Mouse (Mus musculus) CD4-positive, CD25-positive, alpha-beta regulatory T cell, adult 2 months (primary cell): ENCODE measurements at regions not wholly inside any gene's neighbourhood (a gene's known extent, or its start where the extent isn't known, plus 50 kb on each side); places are given as distances from the start of the nearest gene placed in this dataset.
A peak's percentile ranks its signal among the peaks of the same experiment; 100 is the strongest.

Experiments
- DNase-seq: peaks from one replicate; pipeline ENCODE4 v3.0.0-alpha.2; 2012; ENCODE audit warnings: low read depth, low spot score

DNA sequence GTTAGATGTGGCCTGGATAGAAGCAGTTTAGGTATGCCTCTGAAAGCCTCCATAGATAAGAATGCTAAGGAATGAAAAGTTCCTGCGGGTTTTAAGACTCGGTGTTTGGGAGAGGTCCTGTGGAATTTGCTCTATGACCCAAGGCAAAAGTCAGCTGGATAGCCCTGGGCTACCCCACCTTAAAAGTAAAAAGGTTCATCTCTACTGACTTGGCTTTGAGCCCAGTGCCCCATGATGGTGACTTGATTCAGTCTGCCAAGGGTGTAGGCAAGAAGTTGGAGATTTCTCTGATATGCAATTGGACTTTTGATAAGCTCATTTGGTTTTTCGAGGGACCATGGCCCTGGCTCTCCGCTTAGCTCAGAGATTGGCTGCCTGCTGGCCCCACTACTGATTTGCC is 78.8 kb upstream of the Herc3 start:
- DNase-seq, result no peak

DNA sequence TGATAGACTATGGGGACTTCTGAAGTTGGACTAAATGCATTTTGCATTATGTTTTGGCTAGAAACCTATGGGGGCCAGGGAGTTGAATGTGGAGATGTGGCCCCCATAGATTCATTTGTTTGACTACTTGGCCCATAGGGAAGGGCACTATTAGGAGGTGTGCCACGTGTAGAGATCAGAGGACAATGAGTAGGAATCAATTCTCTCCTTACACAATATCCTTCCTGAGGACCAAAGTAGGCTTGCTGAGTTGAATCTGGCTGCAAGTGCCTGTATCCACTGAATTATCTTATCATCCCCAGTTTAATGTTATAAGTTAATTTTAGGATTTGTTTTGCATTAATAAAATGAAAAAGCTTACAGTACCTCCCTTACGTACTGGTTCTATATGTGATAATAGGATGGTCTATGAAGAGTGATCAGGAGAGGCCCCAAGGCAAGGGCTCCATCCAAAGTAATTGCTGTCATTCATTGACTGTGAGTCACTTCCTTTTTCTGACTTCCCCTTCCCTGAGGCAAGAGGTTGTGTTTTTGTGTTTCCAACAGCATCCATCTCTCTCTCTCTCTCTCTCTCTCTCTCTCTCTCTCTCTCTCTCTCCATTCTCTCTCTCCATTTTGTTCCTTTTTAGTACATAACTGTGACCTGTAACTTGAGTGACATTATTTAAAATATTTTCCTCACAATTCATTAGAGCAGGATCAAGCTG is 74.8 kb upstream of the Herc3 start:
- no peak for DNase-seq

DNA sequence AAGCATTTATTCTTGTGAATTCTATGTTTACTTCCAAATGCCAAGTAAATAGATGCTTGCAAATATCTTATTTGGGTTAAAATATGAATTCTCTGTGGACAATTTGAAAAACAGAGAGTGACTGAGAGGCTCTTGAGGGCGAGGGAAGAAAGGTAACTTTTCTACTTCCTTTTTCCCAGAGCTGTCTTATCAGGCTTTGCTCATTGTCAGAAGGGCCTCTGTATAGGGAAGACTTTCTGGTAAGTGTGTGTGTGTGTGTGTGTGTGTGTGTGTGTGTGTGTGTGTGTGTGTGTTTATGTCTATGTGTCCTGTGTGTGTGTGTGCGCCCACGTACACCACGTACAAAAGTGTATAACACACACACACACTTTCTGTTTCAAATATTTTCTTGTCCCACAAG is 73.9 kb upstream of the Herc3 start:
- no peak for DNase-seq

DNA sequence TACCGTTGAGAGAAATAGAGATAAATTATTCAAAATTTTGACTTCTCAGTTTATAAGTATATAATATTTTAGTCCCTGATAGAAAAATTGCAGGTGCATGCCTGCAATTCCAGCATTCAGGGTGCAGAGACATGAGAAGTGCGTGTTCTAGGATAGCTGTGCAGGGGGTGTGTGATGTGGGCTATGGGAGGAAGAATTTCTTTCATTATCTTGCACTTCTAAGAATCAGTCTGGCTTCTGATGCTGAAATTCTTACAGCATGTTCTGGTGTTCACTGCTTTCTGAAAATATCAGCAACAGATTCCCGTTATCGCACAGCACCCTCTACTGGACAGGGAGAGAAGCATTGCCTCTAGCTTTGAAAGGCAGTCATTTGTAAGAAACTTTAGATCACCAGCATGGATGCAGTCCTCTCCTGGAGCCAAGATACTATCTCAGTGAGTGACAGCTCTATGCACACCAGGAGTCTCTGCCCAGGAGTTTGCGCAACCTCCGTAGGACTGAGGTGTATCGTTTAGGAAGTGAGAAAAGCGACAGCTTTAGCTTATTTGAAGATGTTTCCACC is 60.5 kb upstream of the Herc3 start:
- DNase-seq, result peak; percentile 82

DNA sequence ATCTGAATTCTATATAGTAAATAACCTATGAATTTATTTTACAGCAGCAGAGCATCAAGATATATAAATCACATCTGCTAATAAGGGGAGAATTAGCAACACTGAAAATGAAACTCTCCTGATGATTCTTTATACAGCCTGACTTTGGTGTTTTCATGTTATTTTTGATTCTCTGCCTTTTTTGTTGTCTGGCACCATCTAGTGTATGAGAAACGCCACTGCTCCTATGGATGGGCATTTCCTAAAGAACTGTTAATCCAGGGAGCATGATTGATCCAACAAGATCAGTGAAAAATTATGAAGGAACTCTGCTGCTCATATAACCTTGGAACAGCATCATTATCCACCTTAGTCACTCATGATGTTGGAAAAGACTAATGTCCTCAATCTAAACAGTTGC is 59.3 kb upstream of the Herc3 start:
- DNase-seq, result peak; percentile 21
